Mouse (Mus musculus) embryonic facial prominence, embryonic 12.5 days (tissue): ENCODE results near the gene Ubr7. TPM values are rescaled to one million over a fixed set of nuclear protein-coding genes. Genes with fewer than 3 reads are reported as not detected.

Source experiments
- ATAC-seq: fragments of 200-750 bp; cut with Nextera tagmentation; 2 replicates; pipeline ENCODE4 v1.8.0; 2017; ENCODE audit not compliant: insufficient number of reproducible peaks, insufficient read depth, low FRiP score, low TSS enrichment
- H3K27ac ChIP-seq: fragments of 300-500 bp; sonication (generic); 2 replicates; pipeline ENCODE4 v1.5.1; 2016; ENCODE audit warnings: mild to moderate bottlenecking
- H3K27me3 ChIP-seq: fragments of 300-500 bp; sonication (generic); 2 replicates; pipeline ENCODE4 v1.6.1; 2016; ENCODE audit warnings: mild to moderate bottlenecking, moderate library complexity
- H3K36me3 ChIP-seq: fragments of 300-500 bp; sonication (generic); 2 replicates; pipeline ENCODE4 v1.6.1; 2016; ENCODE audit warnings: mild to moderate bottlenecking
- H3K4me1 ChIP-seq: fragments of 300-500 bp; sonication (generic); 2 replicates; pipeline ENCODE4 v1.6.1; 2016
- H3K4me2 ChIP-seq: fragments of 300-500 bp; sonication (generic); replicated peaks from 2 replicates; pipeline ENCODE4 v1.6.1; 2016; ENCODE audit warnings: mild to moderate bottlenecking, moderate library complexity
- H3K4me3 ChIP-seq: fragments of 300-500 bp; sonication (generic); 2 replicates; pipeline ENCODE4 v1.5.1; 2016; ENCODE audit warnings: mild to moderate bottlenecking
- H3K9ac ChIP-seq: fragments of 300-500 bp; sonication (generic); 2 replicates; pipeline ENCODE4 v1.6.1; 2016; ENCODE audit warnings: mild to moderate bottlenecking, moderate library complexity
- H3K9me3 ChIP-seq: fragments of 300-500 bp; sonication (generic); 2 replicates; pipeline ENCODE4 v1.6.1; 2016; ENCODE audit warnings: mild to moderate bottlenecking, moderate library complexity
- WGBS: fragments of 180-500 bp; shearing (Covaris S2); methylation state at CpG from one replicate; pipeline ENCODE4 v1.1.7; 2016; 5-methylcytosine and 5-hydroxymethylcytosine counted together
- polyA plus RNA-seq: library from polyadenylated mRNA; unstranded; fragments of >200 nt; fragmentation: Nextera tagmentation; extraction: Ambion mirVana; gene quantifications from 2 replicates; pipeline ENCODE4 v1.2.1, GENCODE M21; 2016

Gene Ubr7
- polyA plus RNA-seq, 1 experiment from 2014 or later: 51.6 TPM

DNA sequence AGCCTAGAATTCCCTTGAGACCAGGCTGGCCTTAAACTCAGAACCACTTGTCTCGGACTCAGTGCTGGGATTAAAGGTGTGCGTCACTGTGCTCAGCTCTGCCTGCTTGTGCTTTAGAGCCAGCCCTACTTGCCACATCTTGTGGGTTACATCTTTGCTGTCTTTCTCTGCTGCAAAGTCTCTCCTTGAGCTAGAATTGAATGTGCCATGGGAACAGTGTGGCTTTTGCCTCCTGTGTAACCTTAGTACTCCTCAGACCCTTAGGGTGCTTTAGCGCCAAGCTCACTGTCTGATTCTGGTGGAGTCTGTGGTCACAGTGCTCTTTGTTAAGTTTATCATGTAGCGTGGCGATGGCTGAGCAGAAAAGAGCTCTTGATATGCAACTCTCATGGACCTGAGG is 14.9 kb downstream of the Ubr7 start:
- WGBS: 91% methylated on average over 5 of the region's 5 CpGs
- Histone ChIP-seq H3K9me3 (no peaks in the 10 kb centered on the region), H3K27me3 (no peaks in the 10 kb centered on the region), H3K36me3 (peaks cover 92% of the 10 kb centered on the region), H3K9ac (no peak overlapping the region), H3K4me3 (no peak overlapping the region), H3K4me1 (no peaks in the 10 kb centered on the region), H3K4me2 (no peak overlapping the region), H3K27ac (no peak overlapping the region)
- no peak for ATAC-seq

DNA sequence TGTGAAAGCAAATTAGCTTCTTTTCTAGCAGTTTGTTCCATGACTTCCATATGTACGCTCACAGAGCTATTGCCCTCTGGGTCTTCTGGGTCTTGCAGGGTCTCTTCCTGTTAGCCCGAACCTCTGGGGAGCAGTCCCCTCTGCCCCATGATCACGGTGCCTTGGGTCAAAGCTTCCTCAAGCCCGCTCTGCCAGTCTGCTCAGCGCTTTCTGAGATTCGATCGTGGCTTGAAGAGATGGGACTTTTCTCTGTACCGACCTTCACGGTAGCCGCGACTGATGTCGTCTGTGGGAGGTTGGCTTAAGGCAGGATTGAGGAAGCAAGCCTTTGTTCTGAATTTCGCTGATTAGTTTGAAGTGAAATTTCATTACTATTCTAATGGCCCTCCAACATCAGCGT is 18.3 kb downstream of the Ubr7 start:
- Histone ChIP-seq H3K4me2 (no peak overlapping the region), H3K4me1 (no peaks in the 10 kb centered on the region), H3K36me3 (peaks cover 66% of the 10 kb centered on the region), H3K27me3 (no peaks in the 10 kb centered on the region), H3K9ac (no peak overlapping the region), H3K4me3 (no peak overlapping the region), H3K9me3 (no peaks in the 10 kb centered on the region), H3K27ac (no peak overlapping the region)
- 88% methylated on average over 14 of the region's 14 CpGs for WGBS
- ATAC-seq: no peak

DNA sequence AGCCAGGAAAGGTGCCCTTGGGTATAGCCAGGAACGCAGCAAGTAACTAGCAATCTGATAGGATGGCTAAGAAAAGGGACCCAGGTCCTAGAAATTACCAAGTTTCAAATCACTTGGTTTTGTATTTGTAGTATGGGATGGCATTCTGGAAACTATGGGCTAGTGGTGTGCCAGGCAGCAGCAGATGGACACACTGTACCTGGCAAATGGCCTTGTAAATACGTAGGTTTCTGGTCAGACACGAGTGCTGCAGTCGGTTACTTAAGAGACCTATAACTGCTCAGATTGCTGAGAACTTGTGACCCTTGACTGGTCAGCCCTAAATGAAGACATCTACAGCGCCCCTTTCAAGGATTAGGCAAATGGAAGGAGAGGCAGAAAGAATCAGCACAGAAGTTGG is 20.4 kb downstream of the Ubr7 start:
- Histone ChIP-seq H3K4me1 (no peaks in the 10 kb centered on the region), H3K4me3 (no peak overlapping the region), H3K27me3 (no peaks in the 10 kb centered on the region), H3K9me3 (no peaks in the 10 kb centered on the region), H3K27ac (no peak overlapping the region), H3K4me2 (no peak overlapping the region), H3K9ac (no peak overlapping the region), H3K36me3 (peaks cover 45% of the 10 kb centered on the region)
- ATAC-seq: no peak
- WGBS: 91% methylated on average over 5 of the region's 5 CpGs

DNA sequence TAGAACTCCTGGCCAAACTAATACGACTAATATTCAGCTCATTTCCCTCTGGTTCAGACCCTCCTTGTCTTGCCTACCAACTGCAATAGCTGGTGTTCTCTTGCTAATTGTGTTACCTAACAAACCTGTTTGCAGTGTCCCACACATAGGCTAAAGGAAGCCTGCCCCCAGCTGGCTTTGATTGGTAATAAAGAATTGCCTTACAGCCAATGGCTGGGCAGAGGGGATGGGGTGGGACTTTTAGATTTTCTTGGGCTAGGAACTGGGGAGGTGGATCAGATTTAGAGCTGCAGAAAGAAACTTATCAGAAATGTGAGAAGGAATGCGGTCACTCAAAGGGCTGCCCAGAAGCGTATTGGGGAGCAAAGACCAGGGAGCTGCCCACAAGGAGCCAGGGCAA is 21.7 kb downstream of the Ubr7 start:
- WGBS: 43% methylated on average over 3 of the region's 3 CpGs
- H3K9me3 ChIP-seq: no peaks in the 10 kb centered on the region
- H3K4me2 ChIP-seq: no peak overlapping the region
- H3K27ac ChIP-seq: no peak overlapping the region
- peaks cover 35% of the 10 kb centered on the region for H3K36me3 ChIP-seq
- no peak overlapping the region for H3K9ac ChIP-seq
- no peak for ATAC-seq
- H3K4me1 ChIP-seq: no peaks in the 10 kb centered on the region
- no peaks in the 10 kb centered on the region for H3K27me3 ChIP-seq
- H3K4me3 ChIP-seq: no peak overlapping the region

DNA sequence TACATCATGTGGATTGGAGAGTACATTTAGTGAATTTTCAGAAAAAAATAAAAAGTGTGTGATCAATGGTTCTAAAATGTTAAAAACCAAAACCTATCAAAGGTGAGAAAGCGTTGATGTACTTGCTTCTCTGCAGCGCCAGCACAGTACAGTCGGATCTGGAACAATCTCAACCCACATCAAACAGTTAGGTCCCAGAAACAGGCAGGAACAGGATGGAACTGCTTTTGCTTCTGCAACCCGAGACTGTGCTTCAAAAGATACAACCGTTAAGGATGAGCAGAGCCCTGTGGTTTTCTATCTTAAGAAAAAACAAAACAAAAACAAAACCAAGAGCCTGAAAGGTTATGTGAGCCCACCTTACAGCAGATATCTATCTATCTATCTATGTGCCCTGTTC is 25.1 kb downstream of the Ubr7 start:
- WGBS: 91% methylated on average over 5 of the region's 5 CpGs
- H3K9me3 ChIP-seq: no peaks in the 10 kb centered on the region
- H3K4me3 ChIP-seq: no peak overlapping the region
- no peak overlapping the region for H3K9ac ChIP-seq
- H3K27ac ChIP-seq: no peak overlapping the region
- H3K36me3 ChIP-seq: peaks cover 30% of the 10 kb centered on the region
- no peaks in the 10 kb centered on the region for H3K27me3 ChIP-seq
- ATAC-seq: no peak
- no peak overlapping the region for H3K4me2 ChIP-seq
- H3K4me1 ChIP-seq: no peaks in the 10 kb centered on the region

DNA sequence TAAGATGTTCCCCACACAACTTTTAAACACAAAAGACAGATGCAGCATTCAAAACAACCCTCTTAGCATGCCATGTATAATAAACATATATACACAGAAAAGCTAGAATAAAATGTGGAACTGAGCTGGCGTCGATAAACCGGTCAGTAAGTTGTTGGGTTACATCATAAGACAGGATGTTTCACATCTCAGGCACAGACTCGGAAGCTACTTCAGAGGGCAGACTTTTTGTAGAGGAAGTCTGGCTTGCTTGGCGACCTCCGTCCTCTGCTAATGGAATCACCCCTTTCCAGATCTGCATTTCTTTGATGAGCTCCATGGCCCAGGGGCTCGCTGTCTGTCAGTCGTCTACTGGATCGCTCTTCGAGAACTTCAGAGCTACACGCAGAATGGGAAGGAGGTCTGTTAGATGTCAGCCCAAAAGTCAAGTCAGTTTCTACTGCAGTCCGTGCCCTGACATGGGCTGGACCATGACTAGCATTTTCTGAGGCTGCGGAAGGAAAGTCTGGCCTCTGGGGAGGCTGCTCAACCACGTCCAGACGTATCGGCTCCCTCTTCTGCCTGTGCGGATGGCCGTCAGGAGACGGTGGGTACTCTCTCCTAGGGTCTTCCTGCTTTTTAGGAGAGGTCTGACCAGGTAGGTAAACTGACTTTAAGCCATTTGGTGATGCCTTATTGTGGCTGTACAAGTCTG is 27.3 kb downstream of the Ubr7 start:
- WGBS: 80% methylated on average over 19 of the region's 19 CpGs
- Histone ChIP-seq H3K4me3 (no peak overlapping the region), H3K9me3 (no peaks in the 10 kb centered on the region), H3K4me1 (no peaks in the 10 kb centered on the region), H3K27ac (no peak overlapping the region), H3K9ac (no peak overlapping the region), H3K36me3 (peaks cover 40% of the 10 kb centered on the region), H3K27me3 (no peaks in the 10 kb centered on the region), H3K4me2 (no peak overlapping the region)
- no peak for ATAC-seq

DNA sequence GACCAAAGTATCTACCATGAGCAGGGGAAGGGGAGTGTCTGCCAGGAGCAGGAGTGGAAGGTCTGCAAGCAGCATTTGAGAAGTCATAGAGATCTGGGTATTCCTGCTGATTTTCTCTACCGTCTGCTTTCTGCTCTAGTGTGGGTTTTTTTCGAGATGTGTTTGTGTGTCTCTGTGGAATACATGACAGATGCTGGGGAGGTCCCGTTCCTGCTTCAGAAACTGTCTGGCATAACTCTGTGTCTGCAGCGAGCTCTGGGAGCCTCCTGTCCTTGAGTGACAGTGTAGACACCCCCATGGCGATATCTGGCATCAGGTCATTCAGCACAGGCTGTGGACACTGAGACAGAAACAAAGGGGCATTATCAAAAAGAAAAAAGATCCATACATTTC is 27.8 kb downstream of the Ubr7 start:
- H3K4me1 ChIP-seq: no peaks in the 10 kb centered on the region
- H3K27ac ChIP-seq: no peak overlapping the region
- no peak overlapping the region for H3K9ac ChIP-seq
- H3K27me3 ChIP-seq: no peaks in the 10 kb centered on the region
- ATAC-seq: no peak
- WGBS: 79% methylated on average over 5 of the region's 5 CpGs
- H3K4me3 ChIP-seq: no peak overlapping the region
- peaks cover 45% of the 10 kb centered on the region for H3K36me3 ChIP-seq
- H3K9me3 ChIP-seq: no peaks in the 10 kb centered on the region
- no peak overlapping the region for H3K4me2 ChIP-seq

DNA sequence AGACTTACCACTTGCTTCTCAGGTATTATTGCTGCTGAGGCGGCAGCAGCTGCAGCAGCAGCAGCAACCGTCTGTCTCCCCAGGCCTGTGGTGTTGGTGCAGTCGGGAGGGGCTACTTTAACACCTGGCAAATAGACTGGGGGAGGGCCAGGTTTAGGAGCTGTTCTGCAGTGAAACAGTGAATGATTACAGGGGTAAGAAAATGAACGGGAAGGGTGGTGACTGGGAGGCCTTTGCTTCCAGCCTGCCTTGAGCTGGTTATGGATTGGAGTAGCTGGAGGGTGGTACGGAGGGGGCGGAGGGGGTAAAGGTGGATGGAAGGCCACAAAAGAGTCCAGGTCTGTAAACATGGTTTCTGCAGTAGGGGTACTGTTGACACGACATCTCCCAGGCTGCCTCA is 30.2 kb downstream of the Ubr7 start:
- Histone ChIP-seq H3K4me2 (no peak overlapping the region), H3K27me3 (no peaks in the 10 kb centered on the region), H3K27ac (no peak overlapping the region), H3K4me3 (no peak overlapping the region), H3K9ac (no peak overlapping the region), H3K36me3 (peaks cover 67% of the 10 kb centered on the region), H3K9me3 (no peaks in the 10 kb centered on the region), H3K4me1 (no peaks in the 10 kb centered on the region)
- no peak for ATAC-seq
- WGBS: 89% methylated on average over 7 of the region's 7 CpGs

DNA sequence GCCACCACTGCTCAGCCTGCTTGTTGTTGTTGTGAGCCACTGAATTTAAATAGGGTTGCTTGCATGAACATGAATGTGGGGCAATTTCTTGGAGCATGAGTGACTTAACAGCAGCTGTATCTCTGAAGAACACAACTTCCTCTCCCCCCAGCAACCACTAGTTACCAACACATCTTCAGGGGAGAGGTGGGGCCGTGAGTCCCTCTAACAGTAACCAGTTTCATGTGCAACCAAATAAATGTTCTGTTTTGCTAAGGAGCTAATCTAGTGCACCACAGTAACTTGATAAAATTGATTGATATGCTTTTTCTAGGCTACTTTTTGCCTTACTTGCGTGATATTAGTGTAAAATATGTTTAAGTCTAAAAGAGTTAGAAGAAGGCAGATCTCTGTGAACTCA is 41.8 kb downstream of the Ubr7 start:
- Histone ChIP-seq H3K27me3 (no peaks in the 10 kb centered on the region), H3K9me3 (no peaks in the 10 kb centered on the region), H3K4me3 (no peak overlapping the region), H3K27ac (no peak overlapping the region), H3K36me3 (peaks cover 16% of the 10 kb centered on the region), H3K4me1 (no peaks in the 10 kb centered on the region), H3K9ac (no peak overlapping the region), H3K4me2 (no peak overlapping the region)
- WGBS: 88% methylated on average over 2 of the region's 2 CpGs
- ATAC-seq: no peak

DNA sequence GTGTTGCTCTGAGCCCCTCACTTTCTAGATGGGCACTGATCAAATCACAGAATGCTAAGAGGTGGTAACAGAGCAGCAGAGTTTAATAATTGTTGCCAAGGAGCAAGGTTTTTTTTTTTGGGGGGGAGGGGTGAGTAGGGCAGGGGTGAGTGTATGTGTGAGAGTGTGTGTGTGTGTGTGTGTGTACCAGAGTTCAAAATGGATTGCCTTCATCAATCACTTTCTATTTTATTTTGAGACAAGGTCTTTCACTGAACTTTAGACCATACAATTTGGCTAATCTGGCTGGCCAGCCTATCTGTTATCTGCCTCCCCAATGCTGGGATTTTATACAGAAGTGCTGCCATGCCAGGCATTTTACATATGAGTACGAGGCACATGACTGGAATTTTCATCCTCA is 57.1 kb downstream of the Ubr7 start:
- H3K27ac ChIP-seq: no peak overlapping the region
- 75% methylated on average over 1 of the region's 1 CpGs for WGBS
- ATAC-seq: no peak

DNA sequence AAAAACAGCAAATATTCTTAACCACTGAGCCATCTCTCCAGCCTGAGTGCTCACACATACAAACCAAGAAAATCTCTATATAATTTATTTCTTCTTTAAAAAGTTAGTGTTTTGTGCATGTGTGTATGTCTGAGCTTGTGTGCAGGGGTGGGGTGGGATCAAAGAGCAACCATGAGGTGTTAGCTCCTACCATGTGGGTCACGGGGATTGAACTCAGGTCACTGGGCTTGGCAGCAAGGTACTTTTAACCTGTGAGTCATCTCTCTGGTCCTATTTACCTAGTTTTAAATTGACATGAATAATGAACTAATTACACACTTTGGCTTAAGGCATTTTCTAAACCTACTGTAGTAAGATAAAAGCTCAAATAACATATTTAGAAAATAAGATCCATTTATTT is 68.6 kb downstream of the Ubr7 start:
- H3K27ac ChIP-seq: no peak overlapping the region
- H3K9ac ChIP-seq: no peak overlapping the region
- H3K9me3 ChIP-seq: no peaks in the 10 kb centered on the region
- no peak overlapping the region for H3K4me2 ChIP-seq
- H3K27me3 ChIP-seq: no peaks in the 10 kb centered on the region
- no peaks in the 10 kb centered on the region for H3K4me1 ChIP-seq
- H3K4me3 ChIP-seq: no peak overlapping the region
- WGBS: 91% methylated on average over 1 of the region's 1 CpGs
- peaks cover 3% of the 10 kb centered on the region; the same call in 1 of the 2 replicates for H3K36me3 ChIP-seq
- no peak for ATAC-seq

More for the DNA sequence above, 57.1 kb downstream of the Ubr7 start:
- no peaks in the 10 kb centered on the region for H3K9me3 ChIP-seq
- H3K4me2 ChIP-seq: no peak overlapping the region
- no peaks in the 10 kb centered on the region for H3K27me3 ChIP-seq
- no peaks in the 10 kb centered on the region for H3K4me1 ChIP-seq
- no peak overlapping the region for H3K4me3 ChIP-seq
- H3K9ac ChIP-seq: no peak overlapping the region
- H3K36me3 ChIP-seq: peaks cover 22% of the 10 kb centered on the region

DNA sequence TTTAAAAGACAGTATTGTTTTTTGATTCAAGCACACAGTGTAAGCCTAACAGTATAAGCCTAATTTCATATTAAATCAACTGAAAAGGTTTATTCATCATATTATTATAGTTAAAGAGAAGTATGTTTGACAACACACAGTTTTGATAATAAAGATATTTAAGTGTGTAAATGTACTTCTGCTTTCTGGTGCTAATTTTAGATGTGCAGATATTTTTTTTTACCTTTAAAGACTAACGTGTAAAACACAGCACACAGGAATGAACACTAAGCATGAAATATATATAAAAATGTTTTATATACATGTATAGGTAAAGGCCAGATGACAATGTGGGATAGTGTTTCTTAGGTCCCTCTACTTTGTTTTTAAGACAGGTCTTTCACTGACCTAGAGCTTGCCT is 69.4 kb downstream of the Ubr7 start:
- ATAC-seq: no peak
- WGBS: 88% methylated on average over 1 of the region's 1 CpGs

More for the DNA sequence above, 69.4 kb downstream of the Ubr7 start:
- Histone ChIP-seq H3K4me3 (no peak overlapping the region), H3K9ac (no peak overlapping the region), H3K9me3 (no peaks in the 10 kb centered on the region), H3K27me3 (no peaks in the 10 kb centered on the region), H3K36me3 (peaks cover 3% of the 10 kb centered on the region; the same call in 1 of the 2 replicates), H3K4me1 (no peaks in the 10 kb centered on the region), H3K27ac (no peak overlapping the region), H3K4me2 (no peak overlapping the region)
